Mouse (Mus musculus) testis, adult 2 months (tissue): ENCODE results near the gene Evc.

Experiments used
- CTCF ChIP-seq: fragments of 200-500 bp; IDR thresholded peaks from 2 replicates; pipeline ENCODE4 v1.5.1; 2012; ENCODE audit warnings: low read depth, mild to moderate bottlenecking, inconsistent platforms, low read length, moderate library complexity; ENCODE audit not compliant: control insufficient read depth, insufficient read depth, insufficient replicate concordance
- POLR2A ChIP-seq: fragments of 200-500 bp; IDR thresholded peaks from 2 replicates; pipeline ENCODE4 v1.6.1; 2012; ENCODE audit warnings: low read depth, mild to moderate bottlenecking, inconsistent platforms, low read length, moderate library complexity; ENCODE audit not compliant: control insufficient read depth

DNA sequence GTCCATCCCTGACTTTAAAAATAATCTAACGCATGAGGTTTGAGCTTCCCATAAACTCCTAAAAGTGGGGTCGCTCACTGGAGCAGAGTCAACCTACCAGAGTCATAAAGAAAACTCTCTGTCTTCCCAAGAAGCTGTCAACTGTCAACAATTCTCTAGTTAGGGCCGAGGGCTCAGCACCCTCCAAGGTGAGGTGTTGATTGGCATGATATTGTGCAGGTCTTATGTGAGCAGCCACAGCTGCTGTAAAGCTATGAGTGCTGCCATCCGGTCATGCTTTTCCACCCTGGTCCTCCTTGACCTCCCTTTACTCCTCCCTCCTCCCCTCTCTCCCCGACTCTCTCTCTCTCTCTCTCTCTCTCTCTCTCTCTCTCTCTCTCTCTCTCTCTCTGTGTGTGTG is 25.9 kb upstream of the Evc start:
- TF ChIP-seq CTCF, result no peak
- TF ChIP-seq POLR2A, result no peak
